Mouse (Mus musculus): ENCODE results near the gene 4930452B06Rik. TPM values are rescaled to one million over a fixed set of nuclear protein-coding genes. Genes with fewer than 3 reads are reported as not detected.
"Not testable (repeated sequence)": the region's sequence is repeated elsewhere in the genome, so short reads cannot be mapped to it uniquely, and the experiment has no call there.

4930452B06Rik gene
- total and polyA plus RNA-seq, 2 experiments from 2014 or later = 9.5 to 10.2 TPM

DNA sequence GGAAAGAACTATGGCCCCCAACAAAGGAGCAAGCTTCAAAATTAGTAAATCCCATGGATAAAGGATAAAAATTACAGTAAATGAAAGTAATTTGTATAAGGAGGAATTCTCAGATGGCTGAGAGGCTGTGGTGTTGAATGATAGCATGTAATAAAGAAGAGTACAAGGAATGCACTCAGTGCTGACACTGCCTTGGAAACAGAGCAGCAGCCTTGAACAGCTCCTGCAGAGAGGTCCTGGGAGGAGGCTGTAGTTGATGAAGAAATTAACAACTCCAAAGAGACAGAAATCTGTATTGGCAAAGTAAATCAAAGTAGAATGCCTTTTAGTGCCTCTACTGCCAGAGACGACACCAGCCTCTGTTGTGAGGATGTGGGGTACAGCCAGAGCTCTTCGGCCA lies 61.1 kb downstream of the 4930452B06Rik start:
- Histone ChIP-seq H3K4me2 (ENCODE audit: low read depth, low read length, poor library complexity, severe bottlenecking) (no peak overlapping the region), H3K27me3 (ENCODE audit: insufficient read depth, low read length) (no peaks in the 10 kb centered on the region), H3K27ac (ENCODE audit: low read depth, low read length) (no peak overlapping the region), H3K36me3 (ENCODE audit: insufficient read depth, low read length) (no peaks in the 10 kb centered on the region), H3K9me3 (ENCODE audit: low read length) (no peaks in the 10 kb centered on the region), H3K9ac (replicated peaks; ENCODE audit: low read length, poor library complexity, severe bottlenecking) (no peak overlapping the region), H3K4me1 (ENCODE audit: insufficient read depth, low read length) (no peaks in the 10 kb centered on the region), H3K4me3 (ENCODE audit: low read depth, low read length) (no peak overlapping the region)
- 79% methylated on average over 2 of the region's 2 CpGs for WGBS
- no peak for DNase-seq (ENCODE audit: low spot score)
- TF ChIP-seq CTCF (IDR thresholded peaks at IDR 0.05) = no peak
- no peak for ATAC-seq (ENCODE audit: low FRiP score)

- Histone ChIP-seq H3K4me3 (ENCODE audit: low read depth, low read length) (no peak overlapping the region), H3K27me3 (ENCODE audit: insufficient read depth, low read length) (no peaks in the 10 kb centered on the region), H3K4me1 (ENCODE audit: insufficient read depth, low read length) (no peaks in the 10 kb centered on the region), H3K9me3 (ENCODE audit: low read length) (no peaks in the 10 kb centered on the region), H3K36me3 (ENCODE audit: insufficient read depth, low read length) (no peaks in the 10 kb centered on the region), H3K9ac (replicated peaks; ENCODE audit: low read length, poor library complexity, severe bottlenecking) (no peak overlapping the region), H3K27ac (ENCODE audit: low read depth, low read length) (no peak overlapping the region), H3K4me2 (ENCODE audit: low read depth, low read length, poor library complexity, severe bottlenecking) (no peak overlapping the region)
- no peak for ATAC-seq (ENCODE audit: low FRiP score)
- TF ChIP-seq CTCF (IDR thresholded peaks at IDR 0.05) = no peak
- DNase-seq (ENCODE audit: low spot score) = no peak
- WGBS = 95% methylated on average over 1 of the region's 1 CpGs
Observed at GRCm38 (mm10) chr14:8585031-8585430, 81.0 kb downstream of the 4930452B06Rik start.

DNA sequence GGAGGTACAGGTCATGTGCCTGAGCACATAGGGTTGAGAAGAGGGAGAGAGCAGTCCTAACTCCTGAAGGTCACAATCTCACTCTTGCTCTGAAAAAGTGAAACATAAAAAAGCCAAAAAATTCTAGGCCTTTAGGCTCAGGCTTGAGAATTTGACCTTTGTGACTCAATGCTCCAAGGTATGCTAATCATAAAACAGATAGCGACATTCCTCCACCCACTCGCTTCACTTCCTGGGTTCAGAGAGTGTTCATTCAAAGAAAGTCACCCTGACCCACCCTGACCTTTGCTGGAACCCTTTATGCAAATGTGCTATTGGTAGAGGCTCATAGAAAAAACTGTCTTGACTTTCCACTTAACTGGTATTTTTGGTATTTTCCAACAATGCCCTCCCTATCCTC lies 115.0 kb downstream of the 4930452B06Rik start:
- H3K27ac ChIP-seq (ENCODE audit: low read depth, low read length); H3K4me3 ChIP-seq (ENCODE audit: low read depth, low read length); H3K4me1 ChIP-seq (ENCODE audit: insufficient read depth, low read length); H3K4me2 ChIP-seq (ENCODE audit: low read depth, low read length, poor library complexity, severe bottlenecking); H3K9me3 ChIP-seq (ENCODE audit: low read length); H3K36me3 ChIP-seq (ENCODE audit: insufficient read depth, low read length); H3K9ac ChIP-seq (replicated peaks; ENCODE audit: low read length, poor library complexity, severe bottlenecking); H3K27me3 ChIP-seq (ENCODE audit: insufficient read depth, low read length); DNase-seq (ENCODE audit: low spot score); ATAC-seq (ENCODE audit: low FRiP score): not testable (repeated sequence)
- 91% methylated on average over 2 of the region's 2 CpGs for WGBS

- 49% methylated on average over 4 of the region's 4 CpGs for WGBS
- Histone ChIP-seq H3K4me1 (ENCODE audit: insufficient read depth, low read length) (no peaks in the 10 kb centered on the region), H3K9ac (replicated peaks; ENCODE audit: low read length, poor library complexity, severe bottlenecking) (no peak overlapping the region), H3K36me3 (ENCODE audit: insufficient read depth, low read length) (no peaks in the 10 kb centered on the region), H3K9me3 (ENCODE audit: low read length) (no peaks in the 10 kb centered on the region), H3K4me3 (ENCODE audit: low read depth, low read length) (no peak overlapping the region), H3K27me3 (ENCODE audit: insufficient read depth, low read length) (no peaks in the 10 kb centered on the region), H3K4me2 (ENCODE audit: low read depth, low read length, poor library complexity, severe bottlenecking) (no peak overlapping the region), H3K27ac (ENCODE audit: low read depth, low read length) (no peak overlapping the region)
- ATAC-seq (ENCODE audit: low FRiP score) (no peak), DNase-seq (ENCODE audit: low spot score) (no peak)
- TF ChIP-seq CTCF (IDR thresholded peaks at IDR 0.05) = no peak
Observed at GRCm38 (mm10) chr14:8549108-8549507, 116.9 kb downstream of the 4930452B06Rik start.

GRCm38 (mm10) chr14:8536024-8536423 lies 130.0 kb downstream of the 4930452B06Rik start:
- Histone ChIP-seq H3K27ac (ENCODE audit: low read depth, low read length) (no peak overlapping the region), H3K4me3 (ENCODE audit: low read depth, low read length) (no peak overlapping the region), H3K27me3 (ENCODE audit: insufficient read depth, low read length) (no peaks in the 10 kb centered on the region), H3K36me3 (ENCODE audit: insufficient read depth, low read length) (no peaks in the 10 kb centered on the region), H3K4me2 (ENCODE audit: low read depth, low read length, poor library complexity, severe bottlenecking) (no peak overlapping the region), H3K9ac (replicated peaks; ENCODE audit: low read length, poor library complexity, severe bottlenecking) (no peak overlapping the region), H3K4me1 (ENCODE audit: insufficient read depth, low read length) (no peaks in the 10 kb centered on the region), H3K9me3 (ENCODE audit: low read length) (no peaks in the 10 kb centered on the region)
- no peak for DNase-seq (ENCODE audit: low spot score)
- ATAC-seq (ENCODE audit: low FRiP score) = no peak
- no peak for TF ChIP-seq CTCF (IDR thresholded peaks at IDR 0.05)
- 97% methylated on average over 3 of the region's 3 CpGs for WGBS

DNA sequence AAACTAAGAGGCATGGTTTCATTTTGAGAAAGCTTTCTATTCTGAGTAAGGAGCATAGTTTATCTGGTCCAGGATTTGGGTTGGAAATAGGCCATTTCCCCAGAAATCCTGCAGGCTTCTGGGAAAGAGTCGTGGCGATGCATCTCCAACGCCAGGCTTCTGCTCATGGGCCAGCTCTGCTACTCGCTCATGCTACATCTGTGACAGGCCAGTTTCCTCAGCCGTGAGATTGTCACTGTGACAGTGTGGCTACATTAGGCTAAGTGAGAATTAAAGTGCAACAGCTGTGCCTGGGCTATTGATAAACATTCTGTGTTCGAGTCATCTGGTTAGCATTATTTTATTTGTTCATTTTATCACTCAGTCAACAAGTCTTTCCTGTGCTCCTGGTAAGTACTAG lies 140.8 kb downstream of the 4930452B06Rik start:
- Histone ChIP-seq H3K9me3 (ENCODE audit: low read length) (0 out of 2 replicates have a peak, but pooled peaks cover 3% of the 10 kb centered on the region), H3K4me2 (ENCODE audit: low read depth, low read length, poor library complexity, severe bottlenecking) (no peak overlapping the region), H3K27ac (ENCODE audit: low read depth, low read length) (no peak overlapping the region), H3K9ac (replicated peaks; ENCODE audit: low read length, poor library complexity, severe bottlenecking) (no peak overlapping the region), H3K36me3 (ENCODE audit: insufficient read depth, low read length) (no peaks in the 10 kb centered on the region), H3K4me1 (ENCODE audit: insufficient read depth, low read length) (no peaks in the 10 kb centered on the region), H3K27me3 (ENCODE audit: insufficient read depth, low read length) (no peaks in the 10 kb centered on the region), H3K4me3 (ENCODE audit: low read depth, low read length) (no peak overlapping the region)
- WGBS = 94% methylated on average over 6 of the region's 6 CpGs
- no peak for TF ChIP-seq CTCF (IDR thresholded peaks at IDR 0.05)
- ATAC-seq (ENCODE audit: low FRiP score) (no peak), DNase-seq (ENCODE audit: low spot score) (no peak)
